Mouse (Mus musculus) midbrain, embryonic 16.5 days (tissue): Measurements from ENCODE around the gene Arhgef19. TPM values are rescaled to one million over a fixed set of nuclear protein-coding genes. Genes with fewer than 3 reads are reported as not detected.
A peak's percentile ranks its signal among the peaks of the same experiment; 100 is the strongest.

ENCODE experiments used
- ATAC-seq: fragments of 200-750 bp; cut with Nextera tagmentation; 2 replicates; pipeline ENCODE4 v1.8.0; 2017; ENCODE audit warnings: moderate TSS enrichment
- H3K27ac ChIP-seq: fragments of 300-500 bp; sonication (generic); 2 replicates; pipeline ENCODE4 v1.5.1; 2014; ENCODE audit warnings: mild to moderate bottlenecking, low read length, mixed read lengths
- H3K27me3 ChIP-seq: fragments of 300-500 bp; sonication (generic); 2 replicates; pipeline ENCODE4 v1.6.1; 2014; ENCODE audit warnings: low read depth, low read length, mixed read lengths; ENCODE audit not compliant: control insufficient read depth, insufficient read depth
- H3K36me3 ChIP-seq: fragments of 300-500 bp; sonication (generic); 2 replicates; pipeline ENCODE4 v1.6.1; 2014; ENCODE audit warnings: mild to moderate bottlenecking, low read length, moderate library complexity, mixed read lengths; ENCODE audit not compliant: control insufficient read depth, insufficient read depth
- H3K4me1 ChIP-seq: fragments of 300-500 bp; sonication (generic); 2 replicates; pipeline ENCODE4 v1.6.1; 2014; ENCODE audit warnings: mild to moderate bottlenecking, low read length, mixed read lengths; ENCODE audit not compliant: control insufficient read depth, insufficient read depth
- H3K4me2 ChIP-seq: fragments of 300-500 bp; sonication (generic); 2 replicates; pipeline ENCODE4 v1.6.1; 2014; ENCODE audit warnings: mild to moderate bottlenecking, low read length, mixed read lengths
- H3K4me3 ChIP-seq: fragments of 300-500 bp; sonication (generic); 2 replicates; pipeline ENCODE4 v1.5.1; 2014; ENCODE audit warnings: low read depth, mild to moderate bottlenecking, low read length, moderate library complexity, mixed read lengths
- H3K9ac ChIP-seq: fragments of 300-500 bp; sonication (generic); 2 replicates; pipeline ENCODE4 v1.6.1; 2014; ENCODE audit warnings: low read depth, low read length, mixed read lengths
- H3K9me3 ChIP-seq: fragments of 300-500 bp; sonication (generic); replicated peaks from 2 replicates; pipeline ENCODE4 v1.6.1; 2014; ENCODE audit warnings: mild to moderate bottlenecking, low read length, mixed read lengths; ENCODE audit not compliant: control insufficient read depth, poor library complexity, severe bottlenecking
- WGBS: fragments of 180-500 bp; shearing (Covaris S2); extraction: QIAGEN DNeasy Blood & Tissue Kit; methylation state at CpG from one replicate; pipeline ENCODE4 v1.1.7; 2014; 5-methylcytosine and 5-hydroxymethylcytosine counted together
- polyA plus RNA-seq: library from polyadenylated mRNA; unstranded; fragments of >200 nt; fragmentation: Nextera tagmentation; extraction: Ambion mirVana; gene quantifications from 2 replicates; pipeline ENCODE4 v1.2.1, GENCODE M21; 2015

The Arhgef19 gene
- polyA plus RNA-seq, 1 experiment from 2014 or later, result 1.3 TPM

DNA sequence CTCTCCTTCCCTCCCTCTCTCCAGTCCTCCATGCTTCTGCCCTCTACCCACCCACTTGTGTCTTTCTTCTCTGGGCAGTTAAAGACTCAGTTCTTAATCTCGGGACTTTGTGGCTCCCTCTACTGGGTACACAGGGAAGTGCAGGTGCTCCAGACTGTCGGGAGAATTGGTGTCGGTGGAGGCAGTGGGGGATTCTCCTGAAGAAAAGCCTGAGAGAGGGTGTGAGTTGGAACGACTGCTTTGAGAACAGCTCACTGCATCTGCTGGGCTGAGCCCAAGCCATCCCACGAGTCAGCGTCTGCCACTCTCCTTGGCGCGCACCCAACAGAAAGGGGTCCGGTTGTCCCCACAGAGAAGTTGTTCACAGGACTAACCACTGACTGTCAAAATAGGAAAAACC, 28.5 kb downstream of the Arhgef19 start:
- no peak for ATAC-seq
- Histone ChIP-seq H3K36me3 (no peaks in the 10 kb centered on the region), H3K4me2 (no peak overlapping the region), H3K9ac (no peak overlapping the region), H3K27me3 (no peaks in the 10 kb centered on the region), H3K27ac (no peak overlapping the region), H3K4me1 (no peaks in the 10 kb centered on the region), H3K9me3 (no peaks in the 10 kb centered on the region), H3K4me3 (no peak overlapping the region)
- WGBS, result 47% methylated on average over 9 of the region's 9 CpGs

DNA sequence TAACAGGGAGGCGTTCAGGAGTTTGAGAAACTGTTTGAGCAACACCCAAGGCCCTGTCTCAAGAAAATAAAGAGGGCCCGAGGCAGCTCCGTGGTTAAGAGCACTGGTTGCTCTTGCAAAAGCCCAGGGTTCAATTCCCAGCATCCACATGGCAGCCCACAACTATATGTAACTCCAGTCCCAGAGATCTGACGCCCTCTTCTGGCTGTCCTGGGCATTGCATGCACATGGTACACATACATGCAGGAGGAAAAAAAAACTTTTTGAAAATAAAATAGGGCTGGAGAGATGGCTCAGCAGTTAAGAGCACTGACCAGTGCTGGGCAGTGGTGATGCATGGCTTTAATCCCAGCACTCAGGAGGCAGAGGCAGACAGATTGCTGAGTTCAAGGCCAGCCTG, 29.1 kb downstream of the Arhgef19 start:
- Histone ChIP-seq H3K27ac (no peak overlapping the region), H3K4me2 (no peak overlapping the region), H3K27me3 (no peaks in the 10 kb centered on the region), H3K4me1 (peaks cover under 1% of the 10 kb centered on the region; the same call in 1 of the 2 replicates), H3K9me3 (no peaks in the 10 kb centered on the region), H3K36me3 (no peaks in the 10 kb centered on the region), H3K4me3 (no peak overlapping the region), H3K9ac (no peak overlapping the region)
- no peak for ATAC-seq
- 83% methylated on average over 4 of the region's 4 CpGs for WGBS

DNA sequence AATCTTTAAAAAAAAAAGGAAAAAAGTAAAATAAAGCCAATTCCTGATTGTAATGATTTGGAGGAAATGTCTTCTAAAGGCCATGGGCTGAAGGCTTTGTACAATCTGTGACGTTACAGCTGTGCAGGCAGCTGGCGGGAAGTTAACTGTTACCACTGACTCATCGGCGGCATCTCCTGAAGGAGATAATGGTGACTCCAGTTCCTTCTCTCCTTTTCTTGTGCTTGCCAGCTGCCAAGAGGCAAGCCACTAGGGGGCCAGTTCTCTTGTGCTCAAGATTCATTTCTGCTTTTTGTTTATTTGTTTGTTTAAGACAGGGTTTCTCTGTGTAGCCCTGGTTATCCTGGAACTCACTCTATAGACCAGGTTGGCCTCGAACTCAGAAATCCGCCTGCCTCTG, 29.8 kb downstream of the Arhgef19 start:
- no peaks in the 10 kb centered on the region for H3K9me3 ChIP-seq
- H3K4me2 ChIP-seq, result no peak overlapping the region
- no peaks in the 10 kb centered on the region for H3K36me3 ChIP-seq
- H3K4me1 ChIP-seq, result peaks cover 3% of the 10 kb centered on the region; the same call in 1 of the 2 replicates
- H3K27ac ChIP-seq, result no peak overlapping the region
- no peaks in the 10 kb centered on the region for H3K27me3 ChIP-seq
- WGBS, result 89% methylated on average over 6 of the region's 6 CpGs
- no peak overlapping the region for H3K4me3 ChIP-seq
- H3K9ac ChIP-seq, result no peak overlapping the region
- ATAC-seq, result no peak

DNA sequence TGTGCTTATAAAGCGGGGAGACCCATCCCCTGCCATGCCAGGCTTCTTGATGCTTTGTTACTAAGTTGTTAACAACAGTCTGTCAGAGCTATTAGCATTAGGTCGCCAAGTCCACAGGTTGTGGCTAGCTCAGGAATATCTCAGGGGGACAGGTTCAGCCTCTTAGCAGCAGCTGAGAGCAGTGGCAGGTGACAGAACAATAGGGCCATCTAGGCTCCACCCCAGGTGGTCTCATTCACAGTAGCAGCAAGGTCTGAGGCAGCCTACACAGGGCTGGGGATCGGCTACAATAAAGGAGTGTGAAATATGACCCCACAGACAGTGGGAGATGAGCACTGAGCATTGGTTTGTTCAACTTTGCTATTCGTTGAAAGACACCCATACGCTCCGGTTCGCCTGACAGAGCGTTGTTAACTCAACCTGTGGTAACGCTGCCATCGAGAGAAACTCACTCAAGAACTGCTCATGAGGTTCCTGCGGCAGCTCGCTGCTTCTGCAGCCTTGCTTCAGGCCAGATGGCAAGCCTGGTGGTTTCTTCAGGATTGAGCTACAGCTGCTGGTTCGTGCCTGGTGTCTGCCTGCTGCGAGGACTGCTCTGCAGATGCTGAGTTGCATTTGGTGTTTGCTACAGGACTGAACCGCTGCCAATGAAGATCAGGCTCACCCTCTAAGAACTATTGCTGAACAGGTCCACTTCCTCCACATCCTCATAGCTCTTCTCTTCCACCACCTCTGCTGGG, 31.1 kb downstream of the Arhgef19 start:
- Histone ChIP-seq H3K9me3 (no peaks in the 10 kb centered on the region), H3K4me1 (peaks cover 11% of the 10 kb centered on the region; the same call in 1 of the 2 replicates), H3K27ac (no peak overlapping the region), H3K27me3 (no peaks in the 10 kb centered on the region), H3K9ac (no peak overlapping the region), H3K4me3 (no peak overlapping the region), H3K4me2 (no peak overlapping the region), H3K36me3 (no peaks in the 10 kb centered on the region)
- 63% methylated on average over 15 of the region's 15 CpGs for WGBS
- no peak for ATAC-seq

DNA sequence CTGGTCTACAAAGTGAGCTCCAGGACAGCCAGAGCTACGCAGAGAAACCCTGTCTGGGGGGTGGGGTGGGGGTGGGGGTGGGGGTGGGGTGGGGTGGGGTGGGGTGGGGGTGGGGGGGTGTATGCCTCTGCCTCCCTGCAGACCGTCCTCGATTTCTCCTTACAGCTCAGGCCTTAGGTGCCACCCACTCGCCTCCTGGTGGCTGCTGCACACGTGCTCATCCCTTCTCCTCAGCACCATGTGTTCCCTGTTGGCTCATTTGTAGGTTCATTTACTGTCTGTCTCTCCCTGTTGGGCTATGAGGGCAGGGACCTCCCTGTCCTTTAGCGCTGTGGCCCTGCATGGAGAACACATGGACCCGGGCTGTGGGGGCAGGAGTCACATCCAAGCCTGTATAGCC, 31.9 kb downstream of the Arhgef19 start:
- ATAC-seq, result no peak
- H3K9ac ChIP-seq, result no peak overlapping the region

DNA sequence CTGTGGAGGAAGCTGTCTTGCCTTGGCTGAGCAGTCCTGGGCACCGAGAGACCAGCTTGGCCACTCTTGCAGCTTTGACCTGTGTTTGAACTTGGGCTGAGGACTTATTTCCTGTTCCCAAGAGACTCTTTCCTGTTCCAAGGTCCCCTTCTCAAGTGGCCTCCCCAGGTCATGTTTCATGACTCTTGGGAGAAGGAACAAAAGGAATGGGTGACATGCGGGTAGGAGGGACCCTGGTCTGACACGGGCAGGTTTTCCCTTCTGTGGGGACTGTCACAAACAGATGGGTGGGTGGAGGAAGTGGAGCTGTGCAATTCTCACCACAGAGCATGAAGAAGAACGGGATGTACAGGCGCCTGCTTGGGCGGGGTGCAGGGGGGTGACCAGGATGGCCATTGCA, 32.4 kb downstream of the Arhgef19 start:
- ATAC-seq, result no peak
- Histone ChIP-seq H3K36me3 (no peaks in the 10 kb centered on the region), H3K4me3 (no peak overlapping the region), H3K27ac (no peak overlapping the region), H3K4me2 (no peak overlapping the region), H3K9ac (no peak overlapping the region), H3K4me1 (peaks cover 11% of the 10 kb centered on the region; the same call in 1 of the 2 replicates), H3K27me3 (no peaks in the 10 kb centered on the region), H3K9me3 (no peaks in the 10 kb centered on the region)
- 86% methylated on average over 6 of the region's 6 CpGs for WGBS

More for the DNA sequence above, 31.9 kb downstream of the Arhgef19 start:
- Histone ChIP-seq H3K4me1 (peaks cover 11% of the 10 kb centered on the region; the same call in 1 of the 2 replicates), H3K9me3 (no peaks in the 10 kb centered on the region), H3K4me2 (no peak overlapping the region), H3K36me3 (no peaks in the 10 kb centered on the region), H3K27me3 (no peaks in the 10 kb centered on the region), H3K4me3 (no peak overlapping the region), H3K27ac (no peak overlapping the region)
- WGBS, result 80% methylated on average over 7 of the region's 7 CpGs

DNA sequence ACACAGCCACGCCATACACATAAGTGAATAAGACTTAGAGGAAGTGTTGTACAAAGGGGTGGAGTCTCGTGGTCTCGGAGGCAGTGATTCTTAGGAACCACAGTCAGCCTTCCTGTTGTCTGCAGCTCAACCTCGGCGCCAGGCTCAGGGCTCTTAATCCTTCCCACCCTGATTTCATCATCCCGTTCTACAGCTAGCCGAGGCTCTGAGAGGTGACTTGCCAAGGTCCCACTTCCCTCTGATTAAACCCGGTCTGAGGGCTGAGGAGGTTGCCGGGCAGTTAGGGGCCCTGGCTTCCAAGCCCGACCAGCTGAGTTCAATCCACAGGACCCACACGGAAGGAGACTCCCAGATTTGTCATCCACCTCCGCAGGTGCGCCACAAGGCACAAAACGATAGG, 33.6 kb downstream of the Arhgef19 start:
- H3K4me1 ChIP-seq, result peaks cover 11% of the 10 kb centered on the region; the same call in 1 of the 2 replicates
- 0 out of 2 replicates have a peak overlapping the region, but pooled peaks have one; percentile 5 for H3K4me3 ChIP-seq
- 11% methylated on average over 14 of the region's 14 CpGs for WGBS
- H3K9ac ChIP-seq, result 0 out of 2 replicates have a peak overlapping the region, but pooled peaks have one; percentile 11
- no peak overlapping the region for H3K27ac ChIP-seq
- peak overlapping the region; percentile 42 for H3K4me2 ChIP-seq
- no peak for ATAC-seq
- no peaks in the 10 kb centered on the region for H3K9me3 ChIP-seq
- H3K27me3 ChIP-seq, result no peaks in the 10 kb centered on the region
- H3K36me3 ChIP-seq, result no peaks in the 10 kb centered on the region

DNA sequence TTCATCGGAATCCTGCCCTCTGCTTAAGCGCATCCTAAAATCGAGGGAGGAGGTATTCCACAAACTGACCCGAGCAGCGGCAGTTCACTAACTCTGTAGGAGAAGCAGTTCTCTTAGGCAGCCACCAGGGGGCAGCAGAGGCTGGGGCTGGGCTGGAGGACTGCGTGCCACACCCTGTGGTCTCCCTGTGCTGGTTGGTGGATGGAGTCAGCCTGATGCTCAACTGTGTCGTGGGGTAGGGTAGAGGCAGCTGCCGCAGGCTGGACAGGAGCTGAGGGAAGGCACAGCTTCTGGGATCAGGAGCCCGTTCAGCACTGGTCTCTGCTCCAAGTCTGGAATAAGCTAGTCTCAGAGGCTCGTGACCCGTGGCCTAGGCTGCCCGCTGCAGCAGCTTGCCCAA, 34.0 kb downstream of the Arhgef19 start:
- Histone ChIP-seq H3K27ac (no peak overlapping the region), H3K36me3 (no peaks in the 10 kb centered on the region), H3K4me1 (peaks cover 11% of the 10 kb centered on the region; the same call in 1 of the 2 replicates), H3K27me3 (no peaks in the 10 kb centered on the region), H3K4me2 (peak overlapping the region; percentile 42), H3K9ac (0 out of 2 replicates have a peak overlapping the region, but pooled peaks have one; percentile 11), H3K9me3 (no peaks in the 10 kb centered on the region), H3K4me3 (0 out of 2 replicates have a peak overlapping the region, but pooled peaks have one; percentile 5)
- ATAC-seq, result peak; percentile 77
- 14% methylated on average over 12 of the region's 12 CpGs for WGBS
